Mouse (Mus musculus) stomach, embryonic 16.5 days (tissue): ENCODE measurements around the gene Aurka. TPM values are rescaled to one million over a fixed set of nuclear protein-coding genes. Genes with fewer than 3 reads are reported as not detected.

Experiments
- ATAC-seq: fragments of 200-750 bp; cut with Nextera tagmentation; 2 replicates; pipeline ENCODE4 v1.8.0; 2017; ENCODE audit warnings: moderate number of reproducible peaks, moderate TSS enrichment; ENCODE audit not compliant: insufficient read depth, low FRiP score
- H3K27ac ChIP-seq: fragments of 300-500 bp; sonication (generic); 2 replicates; pipeline ENCODE4 v1.5.1; 2014; ENCODE audit warnings: low read length
- H3K27me3 ChIP-seq: fragments of 300-500 bp; sonication (generic); 2 replicates; pipeline ENCODE4 v1.6.1; 2014; ENCODE audit warnings: low read length, control low read depth, mixed read lengths; ENCODE audit not compliant: control insufficient read depth, insufficient read depth
- H3K36me3 ChIP-seq: fragments of 300-500 bp; sonication (generic); 2 replicates; pipeline ENCODE4 v1.6.1; 2014; ENCODE audit warnings: low read length; ENCODE audit not compliant: control insufficient read depth, insufficient read depth
- H3K4me1 ChIP-seq: fragments of 300-500 bp; sonication (generic); 2 replicates; pipeline ENCODE4 v1.6.1; 2014; ENCODE audit warnings: low read length, control low read depth, mixed read lengths; ENCODE audit not compliant: control insufficient read depth, insufficient read depth
- H3K4me2 ChIP-seq: fragments of 300-500 bp; sonication (generic); 2 replicates; pipeline ENCODE4 v1.6.1; 2014; ENCODE audit warnings: low read depth, low read length, mixed read lengths
- H3K4me3 ChIP-seq: fragments of 300-500 bp; sonication (generic); replicated peaks from 2 replicates; pipeline ENCODE4 v1.5.1; 2014; ENCODE audit warnings: mild to moderate bottlenecking, low read length
- H3K9ac ChIP-seq: fragments of 300-500 bp; sonication (generic); 2 replicates; pipeline ENCODE4 v1.6.1; 2014; ENCODE audit warnings: low read length
- H3K9me3 ChIP-seq: fragments of 300-500 bp; sonication (generic); replicated peaks from 2 replicates; pipeline ENCODE4 v1.6.1; 2016; ENCODE audit warnings: low read length, control low read depth; ENCODE audit not compliant: control insufficient read depth
- WGBS: fragments of 180-500 bp; shearing (Covaris S2); extraction: QIAGEN DNeasy Blood & Tissue Kit; methylation state at CpG from one replicate; pipeline ENCODE4 v1.1.7; 2014; 5-methylcytosine and 5-hydroxymethylcytosine counted together
- polyA plus RNA-seq: library from polyadenylated mRNA; unstranded; fragments of >200 nt; fragmentation: Nextera tagmentation; extraction: Ambion mirVana; gene quantifications from 2 replicates; pipeline ENCODE4 v1.2.1, GENCODE M21; 2015

Aurka gene
- polyA plus RNA-seq, 1 experiment from 2014 or later, result 82.0 TPM

GRCm38 (mm10) chr2:172393391-172394051 is 23.2 kb upstream of the Aurka start, which contains the start of gene Cass4:
TSS of gene Cass4 (plus strand) at chr2:172393794.
- Histone ChIP-seq H3K9me3 (no peaks in the 10 kb centered on the region), H3K9ac (no peak within 1 kb of the TSS), H3K36me3 (no peaks in the 10 kb centered on the region), H3K27me3 (no peaks in the 10 kb centered on the region), H3K27ac (no peak within 1 kb of the TSS), H3K4me3 (peak within 1 kb of the TSS; percentile 10; the same call in 1 of the 2 replicates), H3K4me1 (0 out of 2 replicates have a peak, but pooled peaks cover 3% of the 10 kb centered on the region), H3K4me2 (peak within 1 kb of the TSS; percentile 27; the same call in 1 of the 2 replicates)
- ATAC-seq, result peak; percentile 17; the same call in 1 of the 2 replicates
- 23% methylated on average over 13 of the region's 13 CpGs for WGBS

DNA sequence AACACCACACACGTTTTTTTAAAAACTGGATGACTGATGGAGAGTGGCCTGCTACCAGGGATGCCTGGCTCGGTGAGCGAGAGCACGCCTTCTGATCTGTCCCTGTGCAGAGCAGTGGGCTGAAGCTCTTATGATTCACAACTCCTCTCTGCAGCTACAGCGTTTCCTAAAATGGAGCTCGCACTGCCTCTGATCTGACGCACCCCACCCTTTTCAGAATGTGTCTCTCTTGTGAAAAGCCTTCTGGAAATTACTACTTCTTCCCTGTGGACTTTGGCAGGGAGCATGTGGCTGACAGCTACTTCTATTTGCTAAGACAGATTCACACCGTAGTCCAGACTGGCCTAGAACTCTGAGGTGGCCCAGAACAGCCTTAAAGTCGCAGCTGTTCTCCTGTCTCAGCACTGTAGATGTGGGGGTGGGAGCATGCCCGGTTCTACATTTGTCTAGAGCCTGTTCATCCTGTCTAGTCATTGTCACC is 21.7 kb upstream of the Aurka start:
- Histone ChIP-seq H3K36me3 (no peaks in the 10 kb centered on the region), H3K9ac (no peak overlapping the region), H3K4me1 (0 out of 2 replicates have a peak, but pooled peaks cover 3% of the 10 kb centered on the region), H3K4me2 (no peak overlapping the region), H3K27me3 (no peaks in the 10 kb centered on the region), H3K4me3 (no peak overlapping the region), H3K27ac (no peak overlapping the region), H3K9me3 (no peaks in the 10 kb centered on the region)
- 49% methylated on average over 10 of the region's 10 CpGs for WGBS
- peak; percentile 47; the same call in 1 of the 2 replicates for ATAC-seq

DNA sequence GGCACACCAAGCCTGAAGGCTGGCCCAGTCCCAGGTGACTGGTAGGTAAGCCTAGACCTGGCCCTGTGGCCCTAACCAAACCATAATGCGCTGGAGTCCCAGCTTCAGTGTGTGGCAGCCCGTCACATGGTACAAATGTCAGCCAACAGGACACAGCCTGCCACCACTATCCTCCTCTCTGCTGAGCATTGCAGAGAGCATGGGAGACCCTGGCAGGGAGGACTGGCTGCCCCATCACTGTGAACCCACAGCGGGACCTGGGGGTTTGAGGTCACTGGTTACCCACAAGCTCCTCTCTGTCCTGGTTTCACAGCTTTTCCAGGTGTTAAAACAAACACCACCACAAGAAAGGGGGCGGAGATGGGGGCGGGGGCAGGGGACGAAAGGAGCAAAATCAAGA is 20.0 kb upstream of the Aurka start:
- ATAC-seq, result no peak
- Histone ChIP-seq H3K27me3 (no peaks in the 10 kb centered on the region), H3K9me3 (no peaks in the 10 kb centered on the region), H3K36me3 (no peaks in the 10 kb centered on the region), H3K4me2 (no peak overlapping the region), H3K9ac (no peak overlapping the region), H3K4me1 (0 out of 2 replicates have a peak, but pooled peaks cover 3% of the 10 kb centered on the region), H3K4me3 (no peak overlapping the region), H3K27ac (no peak overlapping the region)
- WGBS, result 17% methylated on average over 6 of the region's 6 CpGs

DNA sequence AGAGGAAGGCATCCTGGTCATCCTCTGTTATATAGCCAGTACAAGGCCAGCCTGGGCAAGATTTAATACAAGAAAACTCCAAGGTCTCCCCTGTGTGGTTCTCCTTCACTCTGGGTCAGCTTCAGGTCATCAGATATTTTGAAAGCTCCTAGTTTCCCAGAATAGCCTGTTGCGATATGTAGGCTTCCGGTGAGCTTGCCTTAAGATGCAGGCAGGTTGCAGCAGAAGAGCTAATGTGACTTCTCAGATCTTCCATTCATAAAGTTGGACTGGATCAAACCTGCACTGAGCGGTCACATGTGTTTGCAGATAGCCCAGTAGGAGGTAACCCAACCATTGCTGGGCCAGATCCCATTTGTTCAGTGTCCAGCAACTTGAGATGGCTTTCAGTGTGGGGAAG is 14.4 kb upstream of the Aurka start:
- no peak overlapping the region for H3K27ac ChIP-seq
- 93% methylated on average over 3 of the region's 3 CpGs for WGBS
- H3K4me1 ChIP-seq, result no peaks in the 10 kb centered on the region
- no peak overlapping the region for H3K4me2 ChIP-seq
- ATAC-seq, result no peak
- no peaks in the 10 kb centered on the region for H3K27me3 ChIP-seq
- no peaks in the 10 kb centered on the region for H3K9me3 ChIP-seq
- H3K36me3 ChIP-seq, result peaks cover 27% of the 10 kb centered on the region
- H3K4me3 ChIP-seq, result no peak overlapping the region
- H3K9ac ChIP-seq, result no peak overlapping the region

- Histone ChIP-seq H3K27ac (no peak overlapping the region), H3K9ac (no peak overlapping the region), H3K4me3 (no peak overlapping the region), H3K9me3 (no peaks in the 10 kb centered on the region), H3K36me3 (peaks cover 27% of the 10 kb centered on the region), H3K27me3 (no peaks in the 10 kb centered on the region), H3K4me2 (no peak overlapping the region), H3K4me1 (no peaks in the 10 kb centered on the region)
- WGBS, result 85% methylated on average over 12 of the region's 12 CpGs
- ATAC-seq, result no peak
These were observed 11.6 kb upstream of the Aurka start for GRCm38 (mm10) chr2:172381898-172382297.

- Histone ChIP-seq H3K4me1 (no peaks in the 10 kb centered on the region), H3K4me3 (no peak overlapping the region), H3K27me3 (no peaks in the 10 kb centered on the region), H3K9me3 (no peaks in the 10 kb centered on the region), H3K4me2 (no peak overlapping the region), H3K27ac (no peak overlapping the region), H3K9ac (no peak overlapping the region), H3K36me3 (peaks cover 27% of the 10 kb centered on the region)
- 93% methylated on average over 11 of the region's 11 CpGs for WGBS
- no peak for ATAC-seq
These were observed 11.0 kb upstream of the Aurka start for GRCm38 (mm10) chr2:172381341-172381740.

- H3K9me3 ChIP-seq, result no peaks in the 10 kb centered on the region
- H3K36me3 ChIP-seq, result peaks cover 34% of the 10 kb centered on the region
- H3K4me3 ChIP-seq, result no peak overlapping the region
- no peak overlapping the region for H3K27ac ChIP-seq
- no peaks in the 10 kb centered on the region for H3K27me3 ChIP-seq
- 92% methylated on average over 17 of the region's 17 CpGs for WGBS
- no peaks in the 10 kb centered on the region for H3K4me1 ChIP-seq
- no peak for ATAC-seq
- H3K9ac ChIP-seq, result no peak overlapping the region
- H3K4me2 ChIP-seq, result no peak overlapping the region
These were observed 10.2 kb upstream of the Aurka start for GRCm38 (mm10) chr2:172380513-172380912.

DNA sequence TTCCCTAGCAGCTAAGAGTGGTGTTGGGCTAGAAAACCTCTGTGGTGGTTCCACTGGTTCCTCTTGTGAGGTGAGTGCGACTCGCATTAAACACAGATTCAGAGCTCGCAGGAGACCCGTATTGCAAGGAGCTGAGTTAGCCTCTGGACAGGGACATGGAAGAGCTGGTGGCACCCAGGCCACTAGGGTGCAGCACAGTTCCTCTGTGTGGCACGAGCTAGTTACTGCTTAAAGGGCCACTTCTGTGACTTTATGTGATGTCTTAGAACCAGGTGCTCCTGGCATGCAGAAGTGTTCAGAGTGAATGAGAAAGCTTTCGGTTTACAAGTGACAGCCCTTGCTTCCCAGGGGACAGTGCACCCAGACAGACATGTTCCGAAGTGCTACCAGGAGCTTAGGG is 8.0 kb upstream of the Aurka start:
- H3K27me3 ChIP-seq, result no peaks in the 10 kb centered on the region
- no peak overlapping the region for H3K4me3 ChIP-seq
- 74% methylated on average over 7 of the region's 7 CpGs for WGBS
- no peak overlapping the region for H3K27ac ChIP-seq
- H3K36me3 ChIP-seq, result peaks cover 45% of the 10 kb centered on the region
- H3K4me1 ChIP-seq, result no peaks in the 10 kb centered on the region
- H3K4me2 ChIP-seq, result no peak overlapping the region
- ATAC-seq, result no peak
- H3K9ac ChIP-seq, result no peak overlapping the region
- H3K9me3 ChIP-seq, result no peaks in the 10 kb centered on the region

DNA sequence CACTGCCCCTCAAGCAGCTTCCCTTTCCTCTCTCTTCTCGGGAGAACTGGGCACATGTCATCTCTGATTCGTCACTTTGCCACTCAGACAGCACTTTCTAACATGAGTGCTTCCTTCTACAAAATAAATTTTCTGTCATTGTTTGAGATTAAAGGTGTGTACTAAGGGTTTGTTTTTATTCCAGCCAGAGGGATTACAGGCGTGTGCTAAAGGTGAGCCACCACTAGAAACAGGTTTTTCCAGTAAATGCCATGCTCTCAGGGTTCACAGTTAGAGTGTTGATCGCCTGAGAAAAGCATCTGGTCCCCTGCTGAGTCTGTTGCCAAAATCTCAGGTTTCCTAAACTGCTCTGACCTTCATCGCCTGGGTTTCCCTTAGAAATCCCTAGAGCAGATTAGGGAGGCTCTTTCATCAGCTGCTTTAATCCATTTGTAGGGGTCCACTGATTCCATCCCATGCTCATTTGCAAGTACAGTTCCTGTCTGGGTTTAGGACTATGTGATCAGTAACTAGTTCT is 6.7 kb upstream of the Aurka start:
- Histone ChIP-seq H3K4me1 (no peaks in the 10 kb centered on the region), H3K27me3 (no peaks in the 10 kb centered on the region), H3K4me2 (no peak overlapping the region), H3K9me3 (no peaks in the 10 kb centered on the region), H3K4me3 (no peak overlapping the region), H3K27ac (peak overlapping the region; percentile 33; the same call in 1 of the 2 replicates), H3K9ac (no peak overlapping the region), H3K36me3 (peaks cover 41% of the 10 kb centered on the region)
- ATAC-seq, result peak; percentile 54; the same call in 1 of the 2 replicates
- 57% methylated on average over 5 of the region's 5 CpGs for WGBS
